ENCODE assay signal across 19 mouse cellular contexts in genomic region chr5:128815078-128815477, GRCm38 (mm10).
DNase-seq lines count a peak whose midpoint lies in the region; ATAC-seq lines count a peak whose summit lies in the region.
"Had no signal": no experiment of that assay in that cellular context is flagged by ENCODE, and none has a peak within 500 bp of the region (broad histone marks: within the 10 kb centered on the region; RNA-seq: fewer than 3 reads in every experiment).

No protein-coding gene starts in this region.

- peak; percentile 43; the same call in 1 of the 2 replicates for ATAC-seq in forebrain, embryonic 12.5 days (ENCODE audit: low FRiP score)
- ATAC-seq in forebrain, embryonic 11.5 days (replicated peaks; ENCODE audit: low FRiP score) = no peak
- no peak for ATAC-seq in midbrain, embryonic 11.5 days (ENCODE audit: low FRiP score)
- peak; percentile 81 for ATAC-seq in forebrain, embryonic 15.5 days (replicated peaks)
- ATAC-seq in neural tube, embryonic 13.5 days (ENCODE audit: low read depth) = 0 out of 2 replicates have a peak, but pooled peaks have one; percentile 17
- no peak for ATAC-seq in cerebellum, adult (ENCODE audit: insufficient number of reproducible peaks, low FRiP score, low TSS enrichment)

- no peak overlapping the region for H3K9ac ChIP-seq in forebrain, embryonic 12.5 days
- H3K9ac ChIP-seq in forebrain, embryonic 11.5 days (ENCODE audit: low read length) = no peak overlapping the region
- H3K9ac ChIP-seq in midbrain, embryonic 11.5 days (ENCODE audit: low read length) = no peak overlapping the region
- no peak overlapping the region for H3K9ac ChIP-seq in forebrain, embryonic 15.5 days (replicated peaks)
- no peak overlapping the region for H3K9ac ChIP-seq in neural tube, embryonic 13.5 days
- H3K9ac ChIP-seq: embryonic facial prominence, embryonic 15.5 days had no signal

- H3K4me2 ChIP-seq in forebrain, embryonic 12.5 days = no peak overlapping the region
- H3K4me2 ChIP-seq in forebrain, embryonic 11.5 days (ENCODE audit: low read depth, low read length, severe bottlenecking) = no peak overlapping the region
- H3K4me2 ChIP-seq in midbrain, embryonic 11.5 days = no peak overlapping the region
- no peak overlapping the region for H3K4me2 ChIP-seq in forebrain, embryonic 15.5 days (replicated peaks)
- no peak overlapping the region for H3K4me2 ChIP-seq in neural tube, embryonic 13.5 days
- H3K4me2 ChIP-seq: embryonic facial prominence, embryonic 15.5 days; liver, embryonic 11.5 days had no signal

- no peaks in the 10 kb centered on the region; the same call in 1 of the 2 replicates for H3K27me3 ChIP-seq in forebrain, embryonic 12.5 days
- H3K27me3 ChIP-seq in forebrain, embryonic 11.5 days (ENCODE audit: control insufficient read depth, insufficient read depth, low read length) = no peaks in the 10 kb centered on the region
- no peaks in the 10 kb centered on the region for H3K27me3 ChIP-seq in midbrain, embryonic 10.5 days (ENCODE audit: low read depth, poor library complexity, severe bottlenecking)
- H3K27me3 ChIP-seq in midbrain, embryonic 11.5 days (ENCODE audit: control insufficient read depth, insufficient read depth, low read length) = no peaks in the 10 kb centered on the region
- H3K27me3 ChIP-seq in forebrain, embryonic 15.5 days = no peaks in the 10 kb centered on the region
- no peaks in the 10 kb centered on the region for H3K27me3 ChIP-seq in neural tube, embryonic 13.5 days

- H3K9me3 ChIP-seq in forebrain, embryonic 12.5 days = no peaks in the 10 kb centered on the region
- no peaks in the 10 kb centered on the region for H3K9me3 ChIP-seq in forebrain, embryonic 11.5 days (ENCODE audit: control insufficient read depth, low read length)
- H3K9me3 ChIP-seq in midbrain, embryonic 10.5 days (replicated peaks) = no peaks in the 10 kb centered on the region
- no peaks in the 10 kb centered on the region for H3K9me3 ChIP-seq in midbrain, embryonic 11.5 days (ENCODE audit: control insufficient read depth, low read length)
- no peaks in the 10 kb centered on the region for H3K9me3 ChIP-seq in forebrain, embryonic 15.5 days
- no peaks in the 10 kb centered on the region for H3K9me3 ChIP-seq in neural tube, embryonic 13.5 days
- H3K9me3 ChIP-seq: embryonic facial prominence, embryonic 15.5 days had no signal

- 42% methylated on average over 6 of the region's 6 CpGs for WGBS in forebrain, embryonic 12.5 days
- WGBS in forebrain, embryonic 11.5 days = 60% methylated on average over 6 of the region's 6 CpGs
- 87% methylated on average over 6 of the region's 6 CpGs for WGBS in midbrain, embryonic 10.5 days
- 80% methylated on average over 6 of the region's 6 CpGs for WGBS in midbrain, embryonic 11.5 days
- WGBS in forebrain, embryonic 15.5 days = 15% methylated on average over 6 of the region's 6 CpGs
- WGBS in neural tube, embryonic 13.5 days = 35% methylated on average over 6 of the region's 6 CpGs

- H3K36me3 ChIP-seq in forebrain, embryonic 12.5 days (replicated peaks) = no peaks in the 10 kb centered on the region
- no peaks in the 10 kb centered on the region for H3K36me3 ChIP-seq in forebrain, embryonic 11.5 days (ENCODE audit: control insufficient read depth, insufficient read depth, low read length)
- H3K36me3 ChIP-seq in midbrain, embryonic 10.5 days = no peaks in the 10 kb centered on the region
- no peaks in the 10 kb centered on the region for H3K36me3 ChIP-seq in midbrain, embryonic 11.5 days (ENCODE audit: control insufficient read depth, insufficient read depth, low read length)
- no peaks in the 10 kb centered on the region for H3K36me3 ChIP-seq in forebrain, embryonic 15.5 days
- H3K36me3 ChIP-seq in neural tube, embryonic 13.5 days = no peaks in the 10 kb centered on the region
- H3K36me3 ChIP-seq: embryonic facial prominence, embryonic 15.5 days had no signal

- H3K4me3 ChIP-seq in forebrain, embryonic 12.5 days (replicated peaks) = no peak overlapping the region
- H3K4me3 ChIP-seq in forebrain, embryonic 11.5 days (ENCODE audit: low read depth, low read length) = no peak overlapping the region
- H3K4me3 ChIP-seq in midbrain, embryonic 10.5 days = no peak overlapping the region
- H3K4me3 ChIP-seq in midbrain, embryonic 11.5 days (ENCODE audit: low read depth, low read length) = no peak overlapping the region
- no peak overlapping the region for H3K4me3 ChIP-seq in forebrain, embryonic 15.5 days
- H3K4me3 ChIP-seq in neural tube, embryonic 13.5 days = no peak overlapping the region
- H3K4me3 ChIP-seq: embryonic facial prominence, embryonic 15.5 days had no signal

- H3K27ac ChIP-seq in forebrain, embryonic 12.5 days = no peak overlapping the region
- H3K27ac ChIP-seq in forebrain, embryonic 11.5 days (ENCODE audit: low read depth, low read length) = no peak overlapping the region
- 0 out of 2 replicates have a peak overlapping the region, but pooled peaks have one; percentile 57 for H3K27ac ChIP-seq in midbrain, embryonic 10.5 days (replicated peaks)
- no peak overlapping the region for H3K27ac ChIP-seq in midbrain, embryonic 11.5 days (ENCODE audit: low read depth, low read length)
- H3K27ac ChIP-seq in forebrain, embryonic 15.5 days (replicated peaks) = peak overlapping the region; percentile 50
- peak overlapping the region; percentile 42 for H3K27ac ChIP-seq in neural tube, embryonic 13.5 days (replicated peaks)
- H3K27ac ChIP-seq: embryonic facial prominence, embryonic 15.5 days had no signal

- H3K4me1 ChIP-seq in forebrain, embryonic 12.5 days = peaks cover 32% of the 10 kb centered on the region
- no peaks in the 10 kb centered on the region for H3K4me1 ChIP-seq in forebrain, embryonic 11.5 days (replicated peaks; ENCODE audit: control insufficient read depth, insufficient read depth, low read length)
- H3K4me1 ChIP-seq in midbrain, embryonic 10.5 days = peaks cover 23% of the 10 kb centered on the region
- no peaks in the 10 kb centered on the region for H3K4me1 ChIP-seq in midbrain, embryonic 11.5 days (ENCODE audit: control insufficient read depth, insufficient read depth, low read length)
- H3K4me1 ChIP-seq in forebrain, embryonic 15.5 days = peaks cover 35% of the 10 kb centered on the region
- H3K4me1 ChIP-seq in neural tube, embryonic 13.5 days (replicated peaks) = peaks cover 49% of the 10 kb centered on the region
- H3K4me1 ChIP-seq: embryonic facial prominence, embryonic 15.5 days had no signal

- DNase-seq in forebrain, embryonic 11.5 days (ENCODE audit: low spot score) = no peak
- DNase-seq in midbrain, embryonic 10.5 days (ENCODE audit: low spot score) = no peak
- no peak for DNase-seq in midbrain, embryonic 11.5 days (ENCODE audit: low spot score, missing footprints)
- no peak for DNase-seq in adrenal gland, postnatal 14 days
- DNase-seq: adrenal gland, adult 2 months; cerebellum, adult 18-20 months; cerebellum, postnatal 25 days; gastrocnemius, postnatal 36 days; kidney, adult 18-20 months; kidney, postnatal 10 days; lung, adult 18-20 months; lung, postnatal 14 days; thymus, postnatal 14 days had no signal

Comparison
In these comparisons a context has a peak if more than half of its experiments do, and no peak if none do; other contexts are left out.
1. ATAC-seq: peak in forebrain, embryonic 12.5 days (single experiment), forebrain, embryonic 15.5 days (single experiment) and neural tube, embryonic 13.5 days (single experiment); none in forebrain, embryonic 11.5 days (single experiment), midbrain, embryonic 11.5 days (single experiment) and cerebellum, adult (single experiment).
2. H3K27ac ChIP-seq: peak in midbrain, embryonic 10.5 days (single experiment), forebrain, embryonic 15.5 days (single experiment) and neural tube, embryonic 13.5 days (single experiment); none in forebrain, embryonic 12.5 days (single experiment), forebrain, embryonic 11.5 days (single experiment) and midbrain, embryonic 11.5 days (single experiment).